Mouse (Mus musculus): Measurements from ENCODE around the gene Mrfap1. TPM values are rescaled to one million over a fixed set of nuclear protein-coding genes. Genes with fewer than 3 reads are reported as not detected.
A peak's percentile ranks its signal among the peaks of the same experiment; 100 is the strongest.

The Mrfap1 gene
- polyA plus RNA-seq, 1 experiment: 302 TPM

GRCm38 (mm10) chr5:36829098-36829497, 32.5 kb upstream of the Mrfap1 start:
- Histone ChIP-seq H3K4me3 (ENCODE audit: insufficient read depth, low read length) (no peak overlapping the region), H3K4me1 (ENCODE audit: control insufficient read depth, insufficient read depth, low read length) (no peaks in the 10 kb centered on the region), H3K27ac (ENCODE audit: insufficient read depth, low read length) (no peak overlapping the region)
- no peak for TF ChIP-seq POLR2A (IDR thresholded peaks at IDR 0.05; ENCODE audit: extremely low read depth, insufficient read depth, low read length)
- no peak for TF ChIP-seq CTCF (IDR thresholded peaks at IDR 0.05; ENCODE audit: extremely low read depth, insufficient read depth, low read length)

- no peak overlapping the region for H3K4me3 ChIP-seq (ENCODE audit: insufficient read depth, low read length)
- H3K4me1 ChIP-seq (ENCODE audit: control insufficient read depth, insufficient read depth, low read length): no peaks in the 10 kb centered on the region
- no peak overlapping the region for H3K27ac ChIP-seq (ENCODE audit: insufficient read depth, low read length)
- TF ChIP-seq POLR2A (IDR thresholded peaks at IDR 0.05; ENCODE audit: extremely low read depth, insufficient read depth, low read length) (no peak), CTCF (IDR thresholded peaks at IDR 0.05; ENCODE audit: extremely low read depth, insufficient read depth, low read length) (no peak)
Observed at GRCm38 (mm10) chr5:36822907-36823306, 26.3 kb upstream of the Mrfap1 start.

DNA sequence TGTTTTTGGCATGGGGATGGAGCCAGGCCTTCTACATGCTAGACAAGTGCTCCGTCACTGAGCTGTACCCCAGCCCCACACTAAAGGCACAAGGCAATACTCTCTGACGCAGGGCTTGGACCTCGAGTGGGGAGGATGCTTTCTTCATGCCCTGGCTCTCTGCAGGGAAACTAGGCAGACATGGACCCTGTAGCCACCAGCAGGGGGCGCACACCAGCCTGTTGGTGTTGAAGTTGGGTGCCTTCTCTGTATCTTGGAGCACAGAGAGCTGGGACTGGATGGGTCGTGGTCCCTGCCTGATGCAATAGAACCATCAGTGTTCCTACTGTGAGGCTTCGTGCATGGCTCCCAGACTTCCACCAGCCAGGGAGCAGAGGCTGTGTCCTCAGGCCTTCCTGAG, 23.6 kb upstream of the Mrfap1 start:
- no peaks in the 10 kb centered on the region for H3K4me1 ChIP-seq (ENCODE audit: control insufficient read depth, insufficient read depth, low read length)
- no peak overlapping the region for H3K27ac ChIP-seq (ENCODE audit: insufficient read depth, low read length)
- peak; percentile 75 for TF ChIP-seq CTCF (IDR thresholded peaks at IDR 0.05; ENCODE audit: extremely low read depth, insufficient read depth, low read length)
- TF ChIP-seq POLR2A (IDR thresholded peaks at IDR 0.05; ENCODE audit: extremely low read depth, insufficient read depth, low read length): no peak
- no peak overlapping the region for H3K4me3 ChIP-seq (ENCODE audit: insufficient read depth, low read length)

DNA sequence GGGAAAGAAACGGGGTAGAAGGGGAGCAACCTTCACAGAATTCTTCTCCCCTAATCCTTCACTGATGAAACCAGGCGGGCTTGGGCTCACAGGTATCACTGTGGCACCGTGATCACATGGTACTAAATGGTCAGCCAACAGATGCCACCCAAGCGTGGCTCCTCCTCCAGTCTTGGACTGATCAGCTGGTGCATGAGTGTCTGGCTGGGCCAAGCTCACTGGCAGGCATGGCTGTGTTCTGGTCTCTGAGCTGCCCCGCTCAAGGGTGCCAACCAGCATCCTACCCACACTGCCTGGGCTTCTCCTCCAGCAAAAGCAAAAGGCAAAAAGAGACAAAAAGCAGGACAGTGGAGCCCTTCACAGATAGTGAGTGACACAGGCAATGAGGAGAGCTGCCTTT, 23.2 kb upstream of the Mrfap1 start:
- no peaks in the 10 kb centered on the region for H3K4me1 ChIP-seq (ENCODE audit: control insufficient read depth, insufficient read depth, low read length)
- no peak overlapping the region for H3K27ac ChIP-seq (ENCODE audit: insufficient read depth, low read length)
- no peak for TF ChIP-seq CTCF (IDR thresholded peaks at IDR 0.05; ENCODE audit: extremely low read depth, insufficient read depth, low read length)
- TF ChIP-seq POLR2A (IDR thresholded peaks at IDR 0.05; ENCODE audit: extremely low read depth, insufficient read depth, low read length): no peak
- H3K4me3 ChIP-seq (ENCODE audit: insufficient read depth, low read length): no peak overlapping the region

DNA sequence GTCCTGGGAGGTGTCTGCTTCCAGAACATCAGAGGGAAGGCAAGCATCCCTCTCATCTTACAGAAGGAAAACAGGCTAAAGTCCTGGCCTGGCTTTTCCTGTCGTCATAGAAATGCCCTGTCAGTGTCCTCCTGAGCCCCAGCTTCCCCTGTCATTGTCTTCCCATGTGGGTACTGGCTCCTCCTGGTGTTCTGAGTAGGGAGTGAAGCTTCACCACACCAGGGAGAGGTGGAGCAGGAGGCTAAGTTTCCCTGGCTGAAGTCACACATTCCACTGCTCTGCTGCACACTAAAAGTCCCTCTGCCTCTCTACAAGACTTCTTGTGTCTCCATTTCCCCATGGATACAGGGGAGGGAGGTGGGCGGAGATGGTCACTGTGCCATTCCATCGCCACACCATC, 21.2 kb upstream of the Mrfap1 start:
- TF ChIP-seq POLR2A (IDR thresholded peaks at IDR 0.05; ENCODE audit: extremely low read depth, insufficient read depth, low read length): no peak
- no peak for TF ChIP-seq CTCF (IDR thresholded peaks at IDR 0.05; ENCODE audit: extremely low read depth, insufficient read depth, low read length)
- Histone ChIP-seq H3K4me1 (ENCODE audit: control insufficient read depth, insufficient read depth, low read length) (no peaks in the 10 kb centered on the region), H3K27ac (ENCODE audit: insufficient read depth, low read length) (no peak overlapping the region), H3K4me3 (ENCODE audit: insufficient read depth, low read length) (no peak overlapping the region)

- no peak for TF ChIP-seq POLR2A (IDR thresholded peaks at IDR 0.05; ENCODE audit: extremely low read depth, insufficient read depth, low read length)
- TF ChIP-seq CTCF (IDR thresholded peaks at IDR 0.05; ENCODE audit: extremely low read depth, insufficient read depth, low read length): no peak
Observed at GRCm38 (mm10) chr5:36814554-36814953, 18.0 kb upstream of the Mrfap1 start.

GRCm38 (mm10) chr5:36811413-36811812, 14.8 kb upstream of the Mrfap1 start:
- H3K4me3 ChIP-seq (ENCODE audit: insufficient read depth, low read length): no peak overlapping the region
- no peaks in the 10 kb centered on the region for H3K4me1 ChIP-seq (ENCODE audit: control insufficient read depth, insufficient read depth, low read length)
- no peak for TF ChIP-seq POLR2A (IDR thresholded peaks at IDR 0.05; ENCODE audit: extremely low read depth, insufficient read depth, low read length)
- peak; percentile 87 for TF ChIP-seq CTCF (IDR thresholded peaks at IDR 0.05; ENCODE audit: extremely low read depth, insufficient read depth, low read length)
- H3K27ac ChIP-seq (ENCODE audit: insufficient read depth, low read length): no peak overlapping the region

More at GRCm38 (mm10) chr5:36814554-36814953, 18.0 kb upstream of the Mrfap1 start:
- no peaks in the 10 kb centered on the region for H3K4me1 ChIP-seq (ENCODE audit: control insufficient read depth, insufficient read depth, low read length)
- no peak overlapping the region for H3K4me3 ChIP-seq (ENCODE audit: insufficient read depth, low read length)
- no peak overlapping the region for H3K27ac ChIP-seq (ENCODE audit: insufficient read depth, low read length)

DNA sequence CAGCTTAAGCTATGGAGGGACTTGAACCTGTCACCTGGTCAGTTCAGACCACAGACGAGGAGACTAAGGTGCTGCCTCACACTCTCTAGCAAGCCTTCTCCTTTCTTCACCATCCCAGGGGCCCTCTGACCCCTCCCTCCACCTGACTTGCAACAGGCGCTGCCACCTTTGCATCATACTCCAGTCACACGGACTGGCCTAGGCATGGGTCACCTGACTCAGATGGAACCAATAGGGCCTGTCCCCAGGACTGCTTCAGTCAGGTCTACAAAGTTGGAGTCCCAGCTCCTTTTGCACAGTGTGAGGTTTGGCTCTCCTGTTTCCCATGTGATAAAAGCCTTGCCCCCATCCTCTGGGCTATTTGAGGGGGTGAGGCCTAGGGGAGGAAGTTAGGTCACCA, 14.1 kb upstream of the Mrfap1 start:
- H3K4me3 ChIP-seq (ENCODE audit: insufficient read depth, low read length): no peak overlapping the region
- H3K27ac ChIP-seq (ENCODE audit: insufficient read depth, low read length): no peak overlapping the region
- TF ChIP-seq CTCF (IDR thresholded peaks at IDR 0.05; ENCODE audit: extremely low read depth, insufficient read depth, low read length): no peak
- TF ChIP-seq POLR2A (IDR thresholded peaks at IDR 0.05; ENCODE audit: extremely low read depth, insufficient read depth, low read length): no peak
- no peaks in the 10 kb centered on the region for H3K4me1 ChIP-seq (ENCODE audit: control insufficient read depth, insufficient read depth, low read length)

DNA sequence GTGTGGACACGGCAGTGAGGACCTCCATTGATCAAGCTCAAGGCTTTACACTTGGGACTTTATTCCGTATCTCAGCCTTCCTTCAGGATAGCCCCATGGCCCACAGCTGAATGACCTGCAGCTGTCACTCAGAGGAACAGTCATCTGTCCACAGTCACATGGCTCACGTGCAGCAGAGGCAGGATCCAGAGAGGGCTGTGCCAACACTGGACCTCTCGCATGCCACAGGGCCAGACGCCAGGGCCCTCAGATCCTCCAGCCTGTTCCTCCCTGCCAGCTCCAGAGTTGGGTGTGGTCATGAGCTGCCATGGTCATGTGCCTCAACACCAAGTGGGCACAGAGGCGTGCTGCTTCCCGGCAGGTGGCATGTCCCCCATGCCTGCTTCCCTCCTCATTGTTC, 12.6 kb upstream of the Mrfap1 start:
- TF ChIP-seq CTCF (IDR thresholded peaks at IDR 0.05; ENCODE audit: extremely low read depth, insufficient read depth, low read length): no peak
- TF ChIP-seq POLR2A (IDR thresholded peaks at IDR 0.05; ENCODE audit: extremely low read depth, insufficient read depth, low read length): no peak
- no peaks in the 10 kb centered on the region for H3K4me1 ChIP-seq (ENCODE audit: control insufficient read depth, insufficient read depth, low read length)
- no peak overlapping the region for H3K4me3 ChIP-seq (ENCODE audit: insufficient read depth, low read length)
- no peak overlapping the region for H3K27ac ChIP-seq (ENCODE audit: insufficient read depth, low read length)

- H3K27ac ChIP-seq (ENCODE audit: insufficient read depth, low read length): no peak overlapping the region
- no peak overlapping the region for H3K4me3 ChIP-seq (ENCODE audit: insufficient read depth, low read length)
- no peaks in the 10 kb centered on the region for H3K4me1 ChIP-seq (ENCODE audit: control insufficient read depth, insufficient read depth, low read length)
- TF ChIP-seq POLR2A (IDR thresholded peaks at IDR 0.05; ENCODE audit: extremely low read depth, insufficient read depth, low read length): no peak
- TF ChIP-seq CTCF (IDR thresholded peaks at IDR 0.05; ENCODE audit: extremely low read depth, insufficient read depth, low read length): no peak
Observed at GRCm38 (mm10) chr5:36807106-36807505, 10.5 kb upstream of the Mrfap1 start.
